Mouse (Mus musculus): ENCODE data around the gene Hoxb2. TPM values are rescaled to one million over a fixed set of nuclear protein-coding genes. Genes with fewer than 3 reads are reported as not detected.
A peak's percentile ranks its signal among the peaks of the same experiment; 100 is the strongest.

Gene Hoxb2
- polyA plus RNA-seq, 1 experiment from 2014 or later, result 63.0 TPM

GRCm38 (mm10) chr11:96327122-96327521, 23.2 kb upstream of the Hoxb2 start:
- H3K9ac ChIP-seq, result peak overlapping the region; percentile 100
- no peaks in the 10 kb centered on the region for H3K9me3 ChIP-seq
- peak overlapping the region; percentile 99 for H3K4me3 ChIP-seq
- ATAC-seq (ENCODE audit: low read depth), result no peak
- no peaks in the 10 kb centered on the region for H3K27me3 ChIP-seq
- H3K4me1 ChIP-seq (replicated peaks), result peaks cover 100% of the 10 kb centered on the region
- 5% methylated on average over 7 of the region's 7 CpGs for WGBS
- H3K36me3 ChIP-seq, result peaks cover 19% of the 10 kb centered on the region; the same call in 1 of the 2 replicates
- peak overlapping the region; percentile 100 for H3K27ac ChIP-seq (replicated peaks)
- peak overlapping the region; percentile 96 for H3K4me2 ChIP-seq

- Histone ChIP-seq H3K9me3 (no peaks in the 10 kb centered on the region), H3K4me1 (replicated peaks) (peaks cover 100% of the 10 kb centered on the region), H3K36me3 (peaks cover 22% of the 10 kb centered on the region), H3K9ac (peak overlapping the region; percentile 100), H3K27me3 (no peaks in the 10 kb centered on the region), H3K27ac (replicated peaks) (peak overlapping the region; percentile 100), H3K4me3 (peak overlapping the region; percentile 99), H3K4me2 (peak overlapping the region; percentile 96)
- peak; percentile 65 for ATAC-seq (ENCODE audit: low read depth)
- 4% methylated on average over 5 of the region's 5 CpGs for WGBS
Measured at GRCm38 (mm10) chr11:96327750-96328149, 22.6 kb upstream of the Hoxb2 start.

- peaks cover 100% of the 10 kb centered on the region for H3K4me1 ChIP-seq (replicated peaks)
- H3K27me3 ChIP-seq, result no peaks in the 10 kb centered on the region
- peak overlapping the region; percentile 100 for H3K9ac ChIP-seq
- 5% methylated on average over 8 of the region's 8 CpGs for WGBS
- H3K36me3 ChIP-seq, result peaks cover 27% of the 10 kb centered on the region
- peak overlapping the region; percentile 99 for H3K4me3 ChIP-seq
- no peaks in the 10 kb centered on the region for H3K9me3 ChIP-seq
- H3K4me2 ChIP-seq, result peak overlapping the region; percentile 96
- H3K27ac ChIP-seq (replicated peaks), result peak overlapping the region; percentile 100
- ATAC-seq (ENCODE audit: low read depth), result no peak
Measured at GRCm38 (mm10) chr11:96328605-96329004, 21.7 kb upstream of the Hoxb2 start.

GRCm38 (mm10) chr11:96332105-96332504, 18.2 kb upstream of the Hoxb2 start:
- Histone ChIP-seq H3K4me2 (peak overlapping the region; percentile 96), H3K27ac (replicated peaks) (peak overlapping the region; percentile 100), H3K27me3 (no peaks in the 10 kb centered on the region), H3K4me1 (replicated peaks) (peaks cover 100% of the 10 kb centered on the region), H3K9me3 (no peaks in the 10 kb centered on the region), H3K9ac (peak overlapping the region; percentile 100), H3K36me3 (peaks cover 26% of the 10 kb centered on the region), H3K4me3 (peak overlapping the region; percentile 99)
- WGBS, result 2% methylated on average over 8 of the region's 8 CpGs
- ATAC-seq (ENCODE audit: low read depth), result no peak

GRCm38 (mm10) chr11:96332618-96333032, 17.7 kb upstream of the Hoxb2 start:
- peak overlapping the region; percentile 99 for H3K4me3 ChIP-seq
- H3K9ac ChIP-seq, result peak overlapping the region; percentile 100

GRCm38 (mm10) chr11:96333241-96334001, 16.9 kb upstream of the Hoxb2 start:
- no peaks in the 10 kb centered on the region for H3K27me3 ChIP-seq
- no peaks in the 10 kb centered on the region for H3K9me3 ChIP-seq
- 4% methylated on average over 17 of the region's 17 CpGs for WGBS
- peak overlapping the region; percentile 96 for H3K4me2 ChIP-seq
- H3K4me1 ChIP-seq (replicated peaks), result peaks cover 100% of the 10 kb centered on the region
- 0 out of 2 replicates have a peak, but pooled peaks have one; percentile 7 for ATAC-seq (ENCODE audit: low read depth)
- peak overlapping the region; percentile 99 for H3K4me3 ChIP-seq
- peak overlapping the region; percentile 100 for H3K9ac ChIP-seq
- H3K36me3 ChIP-seq, result peaks cover 34% of the 10 kb centered on the region
- peak overlapping the region; percentile 100 for H3K27ac ChIP-seq (replicated peaks)

More at GRCm38 (mm10) chr11:96332618-96333032, 17.7 kb upstream of the Hoxb2 start:
- Histone ChIP-seq H3K4me1 (replicated peaks) (peaks cover 100% of the 10 kb centered on the region), H3K4me2 (peak overlapping the region; percentile 96), H3K27ac (replicated peaks) (peak overlapping the region; percentile 100), H3K36me3 (peaks cover 30% of the 10 kb centered on the region), H3K27me3 (no peaks in the 10 kb centered on the region), H3K9me3 (no peaks in the 10 kb centered on the region)
- 2% methylated on average over 35 of the region's 35 CpGs for WGBS
- no peak for ATAC-seq (ENCODE audit: low read depth)

- peaks cover 37% of the 10 kb centered on the region for H3K36me3 ChIP-seq
- 0 out of 2 replicates have a peak, but pooled peaks have one; percentile 5 for ATAC-seq (ENCODE audit: low read depth)
- H3K4me3 ChIP-seq, result peak overlapping the region; percentile 99
- H3K9me3 ChIP-seq, result no peaks in the 10 kb centered on the region
- H3K27ac ChIP-seq (replicated peaks), result peak overlapping the region; percentile 100
- H3K4me2 ChIP-seq, result peak overlapping the region; percentile 96
- 8% methylated on average over 2 of the region's 2 CpGs for WGBS
- H3K9ac ChIP-seq, result peak overlapping the region; percentile 100
- no peaks in the 10 kb centered on the region for H3K27me3 ChIP-seq
- peaks cover 100% of the 10 kb centered on the region for H3K4me1 ChIP-seq (replicated peaks)
Measured at GRCm38 (mm10) chr11:96334002-96334364, 16.3 kb upstream of the Hoxb2 start.

GRCm38 (mm10) chr11:96334998-96335397, 15.3 kb upstream of the Hoxb2 start:
- WGBS, result 12% methylated on average over 3 of the region's 3 CpGs
- no peaks in the 10 kb centered on the region for H3K9me3 ChIP-seq
- H3K27ac ChIP-seq (replicated peaks), result peak overlapping the region; percentile 100
- H3K4me3 ChIP-seq, result peak overlapping the region; percentile 99
- H3K36me3 ChIP-seq, result peaks cover 37% of the 10 kb centered on the region
- peaks cover 100% of the 10 kb centered on the region for H3K4me1 ChIP-seq (replicated peaks)
- H3K9ac ChIP-seq, result peak overlapping the region; percentile 100
- no peaks in the 10 kb centered on the region for H3K27me3 ChIP-seq
- H3K4me2 ChIP-seq, result peak overlapping the region; percentile 96
- no peak for ATAC-seq (ENCODE audit: low read depth)

- ATAC-seq (ENCODE audit: low read depth), result no peak
- peak overlapping the region; percentile 96 for H3K4me2 ChIP-seq
- peaks cover 96% of the 10 kb centered on the region for H3K4me1 ChIP-seq (replicated peaks)
- H3K36me3 ChIP-seq, result peaks cover 29% of the 10 kb centered on the region
- H3K27ac ChIP-seq (replicated peaks), result peak overlapping the region; percentile 100
- WGBS, result 6% methylated on average over 2 of the region's 2 CpGs
- no peaks in the 10 kb centered on the region for H3K27me3 ChIP-seq
- no peaks in the 10 kb centered on the region for H3K9me3 ChIP-seq
- peak overlapping the region; percentile 99 for H3K4me3 ChIP-seq
- H3K9ac ChIP-seq, result peak overlapping the region; percentile 100
Measured at GRCm38 (mm10) chr11:96336597-96336996, 13.7 kb upstream of the Hoxb2 start.

- peak overlapping the region; percentile 100 for H3K27ac ChIP-seq (replicated peaks)
Measured at GRCm38 (mm10) chr11:96337026-96337425, 13.3 kb upstream of the Hoxb2 start.

GRCm38 (mm10) chr11:96338957-96339855, 11.1 kb upstream of the Hoxb2 start:
- Histone ChIP-seq H3K4me3 (peak overlapping the region; percentile 99), H3K4me2 (peak overlapping the region; percentile 96), H3K9ac (peak overlapping the region; percentile 100), H3K4me1 (replicated peaks) (peaks cover 96% of the 10 kb centered on the region), H3K36me3 (peaks cover 26% of the 10 kb centered on the region), H3K27ac (replicated peaks) (peak overlapping the region; percentile 100), H3K27me3 (no peaks in the 10 kb centered on the region), H3K9me3 (no peaks in the 10 kb centered on the region)
- no peak for ATAC-seq (ENCODE audit: low read depth)
- 17% methylated on average over 7 of the region's 7 CpGs for WGBS

More at GRCm38 (mm10) chr11:96337026-96337425, 13.3 kb upstream of the Hoxb2 start:
- Histone ChIP-seq H3K9me3 (no peaks in the 10 kb centered on the region), H3K4me2 (peak overlapping the region; percentile 96), H3K4me1 (replicated peaks) (peaks cover 96% of the 10 kb centered on the region), H3K9ac (peak overlapping the region; percentile 100), H3K4me3 (peak overlapping the region; percentile 99), H3K36me3 (peaks cover 29% of the 10 kb centered on the region), H3K27me3 (no peaks in the 10 kb centered on the region)
- ATAC-seq (ENCODE audit: low read depth), result no peak
- WGBS, result 5% methylated on average over 6 of the region's 6 CpGs
